Mouse (Mus musculus) small intestine, adult 2 months (tissue): ENCODE data around the gene Hdac1.

Experiments
- CTCF ChIP-seq: fragments of 200-500 bp; IDR thresholded peaks from 2 replicates; pipeline ENCODE4 v1.5.1; 2012; ENCODE audit warnings: low read depth, mild to moderate bottlenecking, control low read depth, inconsistent platforms, low read length, moderate library complexity, mixed read lengths; ENCODE audit not compliant: insufficient replicate concordance, insufficient read length; ENCODE audit errors: extremely low read depth
- POLR2A ChIP-seq: fragments of 200-500 bp; IDR thresholded peaks from 2 replicates; pipeline ENCODE4 v1.6.1; 2012; ENCODE audit warnings: low read depth, mild to moderate bottlenecking, control low read depth, inconsistent platforms, low read length, moderate library complexity

DNA sequence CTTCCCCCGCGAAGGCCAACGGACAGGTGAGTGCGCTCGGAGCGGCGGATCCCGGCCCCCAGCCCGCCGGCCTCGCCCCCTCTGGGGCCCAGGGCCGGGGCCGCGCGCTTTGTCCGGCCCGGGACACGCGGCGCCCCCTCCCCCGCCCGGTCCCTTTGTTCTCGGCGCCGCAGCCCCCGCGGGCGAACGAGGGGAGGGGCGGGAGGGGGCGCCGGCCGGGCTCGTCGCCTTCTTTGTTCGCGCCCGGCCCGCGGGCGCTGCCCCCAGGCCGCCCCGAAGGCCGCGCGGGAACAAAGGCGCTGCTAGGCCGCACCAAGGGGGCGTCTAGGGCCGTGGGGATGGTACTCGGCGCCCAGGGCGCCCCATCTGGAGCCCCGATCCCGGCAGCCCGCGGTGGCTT, 28.6 kb downstream of the Hdac1 start:
- no peak for TF ChIP-seq POLR2A
- no peak for TF ChIP-seq CTCF
